Mouse (Mus musculus): Measurements from ENCODE around the gene Fam83f. TPM values are rescaled to one million over a fixed set of nuclear protein-coding genes. Genes with fewer than 3 reads are reported as not detected.
A peak's percentile ranks its signal among the peaks of the same experiment; 100 is the strongest.
"Not testable (repeated sequence)": the region's sequence is repeated elsewhere in the genome, so short reads cannot be mapped to it uniquely, and the experiment has no call there.

Fam83f gene
- total RNA-seq, 4 experiments from 2014 or later, result 0.13 to 0.18 (median 0.17) TPM; not detected in 1

- peak; percentile 71 to 79 for DNase-seq (ENCODE audit: low spot score in 2 of 2)
Measured at GRCm38 (mm10) chr15:80705828-80706549, 34.3 kb downstream of the Fam83f start.

GRCm38 (mm10) chr15:80706596-80706995 lies 34.9 kb downstream of the Fam83f start:
- no peak for DNase-seq (ENCODE audit: low spot score in 2 of 2)

- peak; percentile 36 to 41 for DNase-seq (ENCODE audit: low spot score in 2 of 2)
Measured at GRCm38 (mm10) chr15:80707088-80707487, 35.4 kb downstream of the Fam83f start.

GRCm38 (mm10) chr15:80709593-80709992 lies 37.9 kb downstream of the Fam83f start:
- peak; percentile 41 to 59 for DNase-seq (ENCODE audit: low spot score in 2 of 2)

- DNase-seq (ENCODE audit: low spot score in 2 of 2), result no peak
Measured at GRCm38 (mm10) chr15:80710257-80710607, 38.6 kb downstream of the Fam83f start.

- DNase-seq (ENCODE audit: low spot score in 2 of 2), result peak; percentile 97 to 98
Measured at GRCm38 (mm10) chr15:80710608-80711363, 39.1 kb downstream of the Fam83f start, which contains the start of gene Tnrc6b. Tnrc6b (plus strand) TSS chr15:80711313.

GRCm38 (mm10) chr15:80711401-80712151 lies 39.9 kb downstream of the Fam83f start:
- DNase-seq (ENCODE audit: low spot score in 2 of 2), result peak; percentile 37 to 57

GRCm38 (mm10) chr15:80714299-80714698 lies 42.7 kb downstream of the Fam83f start:
- DNase-seq (ENCODE audit: low spot score in 2 of 2), result peak in 1 of 2 experiments; percentile 34

GRCm38 (mm10) chr15:80716631-80717135 lies 45.0 kb downstream of the Fam83f start:
- no peak for DNase-seq (ENCODE audit: low spot score in 2 of 2)

GRCm38 (mm10) chr15:80717431-80717830 lies 45.8 kb downstream of the Fam83f start:
- DNase-seq (ENCODE audit: low spot score in 2 of 2), result no peak

- no peak for DNase-seq (ENCODE audit: low spot score in 2 of 2)
Measured at GRCm38 (mm10) chr15:80720249-80720648, 48.6 kb downstream of the Fam83f start.

GRCm38 (mm10) chr15:80721861-80722260 lies 50.2 kb downstream of the Fam83f start:
- DNase-seq (ENCODE audit: low spot score in 2 of 2), result no peak

GRCm38 (mm10) chr15:80722366-80722765 lies 50.7 kb downstream of the Fam83f start:
- no peak for DNase-seq (ENCODE audit: low spot score in 2 of 2)

- no peak for DNase-seq (ENCODE audit: low spot score in 2 of 2)
Measured at GRCm38 (mm10) chr15:80729477-80729876, 57.8 kb downstream of the Fam83f start.

- no peak for DNase-seq (ENCODE audit: low spot score in 2 of 2)
Measured at GRCm38 (mm10) chr15:80731043-80731442, 59.4 kb downstream of the Fam83f start.

GRCm38 (mm10) chr15:80731511-80731910 lies 59.9 kb downstream of the Fam83f start:
- no peak for DNase-seq (ENCODE audit: low spot score in 2 of 2)

GRCm38 (mm10) chr15:80732266-80733030 lies 60.8 kb downstream of the Fam83f start:
- peak in 1 of 2 experiments; percentile 15 for DNase-seq (ENCODE audit: low spot score in 2 of 2)

GRCm38 (mm10) chr15:80735300-80735699 lies 63.7 kb downstream of the Fam83f start:
- DNase-seq (ENCODE audit: low spot score in 2 of 2), result no peak

GRCm38 (mm10) chr15:80735708-80736107 lies 64.1 kb downstream of the Fam83f start:
- not testable (repeated sequence) for DNase-seq (ENCODE audit: low spot score in 2 of 2)

GRCm38 (mm10) chr15:80736553-80736952 lies 64.9 kb downstream of the Fam83f start:
- no peak for DNase-seq (ENCODE audit: low spot score in 2 of 2)

GRCm38 (mm10) chr15:80738244-80738643 lies 66.6 kb downstream of the Fam83f start:
- DNase-seq (ENCODE audit: low spot score in 2 of 2), result no peak
